Mouse (Mus musculus): ENCODE results near the gene Pla2g4d. TPM values are rescaled to one million over a fixed set of nuclear protein-coding genes. Genes with fewer than 3 reads are reported as not detected.

The Pla2g4d gene
- polyA plus RNA-seq, 1 experiment from 2014 or later, result not detected

DNA sequence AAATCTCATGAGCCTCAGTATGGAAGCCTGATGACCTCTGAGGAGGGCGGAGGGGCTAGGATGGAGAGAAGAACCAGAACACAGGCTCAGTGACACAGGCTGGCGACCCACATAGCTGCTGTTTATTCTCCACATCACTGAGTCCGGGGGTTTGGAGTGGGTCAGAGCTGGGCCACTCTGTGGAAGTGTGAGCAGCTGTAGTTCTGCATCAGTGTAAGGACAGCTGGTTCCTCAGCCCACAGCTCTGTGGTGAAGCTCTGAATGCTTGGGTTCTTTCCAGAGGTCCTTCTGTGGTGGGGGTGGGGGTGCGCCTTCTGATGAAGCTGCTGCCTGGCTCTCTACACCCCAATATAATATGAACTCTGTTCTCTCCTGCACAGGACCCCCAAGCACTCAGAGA is 10.9 kb upstream of the Pla2g4d start:
- H3K9me3 ChIP-seq (ENCODE audit: control insufficient read depth, low read length), result no peaks in the 10 kb centered on the region
- no peak for ATAC-seq (ENCODE audit: low read depth)
- no peak overlapping the region for H3K4me2 ChIP-seq (ENCODE audit: low read depth, low read length)
- WGBS, result 91% methylated on average over 4 of the region's 4 CpGs
- H3K4me3 ChIP-seq (ENCODE audit: low read depth, low read length), result no peak overlapping the region
- no peaks in the 10 kb centered on the region for H3K4me1 ChIP-seq (ENCODE audit: control insufficient read depth, insufficient read depth, low read length)
- no peaks in the 10 kb centered on the region for H3K27me3 ChIP-seq (ENCODE audit: control insufficient read depth, insufficient read depth, low read length)
- H3K36me3 ChIP-seq (ENCODE audit: control insufficient read depth, insufficient read depth, low read length), result no peaks in the 10 kb centered on the region
- H3K27ac ChIP-seq (ENCODE audit: low read depth, low read length), result no peak overlapping the region
- no peak overlapping the region for H3K9ac ChIP-seq (replicated peaks; ENCODE audit: low read depth, low read length)

DNA sequence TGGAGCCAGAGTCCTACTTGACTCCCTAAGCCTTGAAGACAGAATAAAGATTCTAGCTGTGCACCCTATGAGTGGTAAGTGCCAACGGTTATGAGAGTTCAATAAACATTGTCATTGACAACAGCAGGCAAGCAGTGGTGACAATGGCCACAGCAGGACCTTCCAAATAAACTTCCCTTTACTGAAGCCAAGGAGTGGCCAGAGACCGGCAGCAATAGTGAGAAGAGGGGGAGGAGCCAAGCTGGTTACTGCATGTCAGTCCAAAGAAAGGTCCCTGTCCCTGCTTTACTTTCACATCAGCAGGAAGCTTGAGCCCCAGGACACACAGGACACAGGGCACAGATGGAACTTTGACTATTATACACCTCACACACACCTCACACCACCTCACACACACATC is 7.2 kb upstream of the Pla2g4d start:
- Histone ChIP-seq H3K9me3 (ENCODE audit: control insufficient read depth, low read length) (no peaks in the 10 kb centered on the region), H3K4me3 (ENCODE audit: low read depth, low read length) (no peak overlapping the region), H3K9ac (replicated peaks; ENCODE audit: low read depth, low read length) (no peak overlapping the region), H3K36me3 (ENCODE audit: control insufficient read depth, insufficient read depth, low read length) (no peaks in the 10 kb centered on the region), H3K27ac (ENCODE audit: low read depth, low read length) (no peak overlapping the region), H3K4me2 (ENCODE audit: low read depth, low read length) (no peak overlapping the region), H3K27me3 (ENCODE audit: control insufficient read depth, insufficient read depth, low read length) (no peaks in the 10 kb centered on the region), H3K4me1 (ENCODE audit: control insufficient read depth, insufficient read depth, low read length) (no peaks in the 10 kb centered on the region)
- 3% methylated on average over 2 of the region's 2 CpGs for WGBS
- no peak for ATAC-seq (ENCODE audit: low read depth)

DNA sequence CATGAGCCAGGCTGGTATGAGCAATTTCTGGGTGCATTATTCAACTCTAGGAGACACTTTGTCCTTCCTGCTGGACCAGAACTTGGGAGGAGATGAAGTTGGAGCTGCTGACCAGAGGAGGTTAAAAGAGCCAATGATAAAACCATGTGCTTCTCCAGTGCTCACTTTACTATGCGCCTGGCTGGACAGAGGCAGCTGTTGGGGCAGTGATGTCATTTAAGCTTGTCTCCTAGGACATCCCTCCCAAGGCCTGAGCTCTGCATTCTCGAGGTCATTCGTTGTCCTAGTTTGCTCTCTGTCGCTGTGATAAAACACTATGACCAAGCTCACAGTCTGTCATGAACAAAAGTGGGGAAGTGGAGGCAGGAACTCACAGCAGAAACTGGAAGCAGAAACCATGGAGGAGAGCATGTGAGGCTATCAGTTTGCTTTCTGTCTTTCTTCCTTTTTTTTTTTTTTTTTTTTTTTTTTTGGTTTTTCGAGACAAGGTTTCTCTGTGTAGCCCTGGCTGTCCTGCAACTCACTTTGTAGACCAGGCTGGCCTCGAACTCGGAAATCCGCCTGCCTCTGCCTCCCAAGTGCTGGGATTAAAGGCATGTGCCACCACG is 2.6 kb upstream of the Pla2g4d start:
- Histone ChIP-seq H3K27me3 (ENCODE audit: control insufficient read depth, insufficient read depth, low read length) (no peaks in the 10 kb centered on the region), H3K27ac (ENCODE audit: low read depth, low read length) (no peak overlapping the region), H3K4me2 (ENCODE audit: low read depth, low read length) (no peak overlapping the region), H3K4me3 (ENCODE audit: low read depth, low read length) (no peak overlapping the region), H3K9me3 (ENCODE audit: control insufficient read depth, low read length) (no peaks in the 10 kb centered on the region), H3K36me3 (ENCODE audit: control insufficient read depth, insufficient read depth, low read length) (no peaks in the 10 kb centered on the region), H3K9ac (replicated peaks; ENCODE audit: low read depth, low read length) (no peak overlapping the region), H3K4me1 (ENCODE audit: control insufficient read depth, insufficient read depth, low read length) (no peaks in the 10 kb centered on the region)
- no peak for ATAC-seq (ENCODE audit: low read depth)
- 90% methylated on average over 8 of the region's 9 CpGs for WGBS

DNA sequence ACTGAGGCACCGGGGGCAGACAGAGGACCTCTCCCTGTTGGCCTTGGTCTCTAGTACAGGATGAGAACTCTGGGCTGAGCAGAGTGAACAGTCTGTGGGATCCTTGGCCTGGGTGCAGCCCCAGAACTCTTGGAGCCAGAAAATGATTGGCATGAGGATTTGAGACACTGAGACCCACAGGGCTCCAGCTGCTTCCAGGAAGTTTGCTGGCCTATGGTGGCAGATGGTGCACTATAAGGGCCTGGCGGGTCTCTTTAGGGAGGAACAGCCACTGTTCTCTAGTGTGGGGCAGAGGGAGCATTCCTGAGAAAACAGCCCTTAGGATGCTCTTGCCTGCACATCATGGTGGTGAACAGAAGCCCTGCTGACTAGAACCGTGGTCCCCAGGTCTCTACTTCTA is 596 bp downstream of the Pla2g4d start:
- Histone ChIP-seq H3K27me3 (ENCODE audit: control insufficient read depth, insufficient read depth, low read length) (no peaks in the 10 kb centered on the region), H3K4me1 (ENCODE audit: control insufficient read depth, insufficient read depth, low read length) (no peaks in the 10 kb centered on the region), H3K9ac (replicated peaks; ENCODE audit: low read depth, low read length) (no peak overlapping the region), H3K4me2 (ENCODE audit: low read depth, low read length) (no peak overlapping the region), H3K27ac (ENCODE audit: low read depth, low read length) (no peak overlapping the region), H3K36me3 (ENCODE audit: control insufficient read depth, insufficient read depth, low read length) (no peaks in the 10 kb centered on the region), H3K9me3 (ENCODE audit: control insufficient read depth, low read length) (no peaks in the 10 kb centered on the region), H3K4me3 (ENCODE audit: low read depth, low read length) (no peak overlapping the region)
- 92% methylated on average over 3 of the region's 3 CpGs for WGBS
- no peak for ATAC-seq (ENCODE audit: low read depth)

DNA sequence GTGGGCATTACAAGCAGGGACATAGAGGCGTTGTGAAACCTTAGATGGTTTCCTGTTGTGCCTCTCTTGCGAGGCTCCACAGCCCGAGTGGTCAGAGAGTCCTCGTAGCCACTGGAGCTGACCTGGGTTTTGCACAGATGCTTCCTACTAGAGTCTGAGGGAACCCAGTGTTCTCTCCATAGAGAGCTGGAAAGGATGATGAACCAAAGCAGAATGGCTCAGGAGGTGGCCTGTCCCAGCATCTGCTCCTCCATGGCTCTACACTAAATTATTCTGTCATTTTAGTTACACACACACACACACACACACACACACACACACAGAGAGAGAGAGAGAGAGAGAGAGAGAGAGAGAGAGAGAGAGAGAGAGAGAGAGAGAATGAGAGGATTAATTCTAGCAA is 3.4 kb downstream of the Pla2g4d start:
- H3K36me3 ChIP-seq (ENCODE audit: control insufficient read depth, insufficient read depth, low read length), result no peaks in the 10 kb centered on the region
- H3K4me2 ChIP-seq (ENCODE audit: low read depth, low read length), result no peak overlapping the region
- 88% methylated on average over 4 of the region's 4 CpGs for WGBS
- no peak for ATAC-seq (ENCODE audit: low read depth)
- no peaks in the 10 kb centered on the region for H3K4me1 ChIP-seq (ENCODE audit: control insufficient read depth, insufficient read depth, low read length)
- no peaks in the 10 kb centered on the region for H3K27me3 ChIP-seq (ENCODE audit: control insufficient read depth, insufficient read depth, low read length)
- H3K9me3 ChIP-seq (ENCODE audit: control insufficient read depth, low read length), result no peaks in the 10 kb centered on the region
- H3K27ac ChIP-seq (ENCODE audit: low read depth, low read length), result no peak overlapping the region
- no peak overlapping the region for H3K9ac ChIP-seq (replicated peaks; ENCODE audit: low read depth, low read length)
- H3K4me3 ChIP-seq (ENCODE audit: low read depth, low read length), result no peak overlapping the region

DNA sequence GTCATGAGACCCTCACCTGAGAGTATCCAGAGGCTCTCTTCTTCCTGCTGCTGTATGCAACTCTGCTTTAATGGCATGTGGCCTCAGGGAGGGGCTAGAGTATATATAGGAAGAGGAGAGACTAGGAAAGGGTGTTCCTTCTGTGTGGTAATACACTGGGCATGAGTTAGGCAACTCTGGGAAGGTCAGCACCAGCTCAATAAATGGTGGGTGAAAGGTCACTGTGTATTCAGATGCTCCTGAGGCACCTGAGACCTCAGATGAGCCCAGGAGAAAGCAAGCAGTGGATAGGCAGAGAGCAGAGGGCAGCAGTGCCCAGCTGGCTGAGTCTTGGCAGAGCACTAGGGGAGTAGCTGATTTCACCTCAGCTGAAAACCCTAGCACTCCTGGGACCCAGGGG is 4.3 kb downstream of the Pla2g4d start:
- Histone ChIP-seq H3K9me3 (ENCODE audit: control insufficient read depth, low read length) (no peaks in the 10 kb centered on the region), H3K27ac (ENCODE audit: low read depth, low read length) (no peak overlapping the region), H3K4me2 (ENCODE audit: low read depth, low read length) (no peak overlapping the region), H3K4me3 (ENCODE audit: low read depth, low read length) (no peak overlapping the region), H3K9ac (replicated peaks; ENCODE audit: low read depth, low read length) (no peak overlapping the region), H3K36me3 (ENCODE audit: control insufficient read depth, insufficient read depth, low read length) (no peaks in the 10 kb centered on the region), H3K27me3 (ENCODE audit: control insufficient read depth, insufficient read depth, low read length) (no peaks in the 10 kb centered on the region), H3K4me1 (ENCODE audit: control insufficient read depth, insufficient read depth, low read length) (no peaks in the 10 kb centered on the region)
- no peak for ATAC-seq (ENCODE audit: low read depth)

DNA sequence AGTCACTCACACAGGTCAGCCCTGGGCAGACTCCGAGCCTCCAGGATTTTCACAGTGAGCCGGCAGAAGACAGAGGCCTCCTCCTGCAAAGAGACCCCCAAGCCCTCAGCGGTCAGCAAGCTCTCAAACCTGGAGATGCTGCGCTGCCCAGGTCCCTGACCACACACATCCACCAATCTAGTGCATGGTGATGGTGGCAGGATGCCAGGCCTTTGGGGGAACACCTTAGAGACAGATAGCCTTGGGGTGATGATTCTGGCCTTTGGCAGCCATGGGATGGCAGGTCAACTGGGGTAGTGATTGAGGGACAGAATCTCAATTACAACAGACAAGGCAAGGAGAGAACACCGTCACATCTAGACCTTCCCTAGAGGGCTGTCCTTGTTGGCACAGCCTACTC is 4.9 kb downstream of the Pla2g4d start:
- H3K4me3 ChIP-seq (ENCODE audit: low read depth, low read length), result no peak overlapping the region

DNA sequence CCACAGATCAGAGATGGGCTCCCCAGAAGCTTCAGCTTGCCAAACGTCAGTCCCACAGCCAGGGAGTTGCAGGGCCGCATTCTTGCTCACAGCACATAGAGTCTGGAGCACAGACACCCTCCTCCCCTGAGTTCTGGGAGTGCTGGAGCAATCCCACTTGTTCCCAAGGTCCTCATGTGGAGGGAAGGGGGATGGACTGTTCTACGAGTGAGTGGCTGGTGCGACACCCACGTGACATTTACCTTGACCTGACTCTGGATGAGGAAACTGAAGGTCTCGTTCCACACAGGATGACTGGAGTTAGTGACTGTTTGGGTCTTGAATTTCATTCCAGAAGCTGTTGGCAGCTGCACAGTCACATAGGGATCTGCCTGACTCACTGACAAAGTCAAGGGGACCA is 5.4 kb downstream of the Pla2g4d start:
- Histone ChIP-seq H3K27me3 (ENCODE audit: control insufficient read depth, insufficient read depth, low read length) (no peaks in the 10 kb centered on the region), H3K4me2 (ENCODE audit: low read depth, low read length) (no peak overlapping the region), H3K4me1 (ENCODE audit: control insufficient read depth, insufficient read depth, low read length) (no peaks in the 10 kb centered on the region), H3K9ac (replicated peaks; ENCODE audit: low read depth, low read length) (no peak overlapping the region), H3K27ac (ENCODE audit: low read depth, low read length) (no peak overlapping the region), H3K4me3 (ENCODE audit: low read depth, low read length) (no peak overlapping the region), H3K9me3 (ENCODE audit: control insufficient read depth, low read length) (no peaks in the 10 kb centered on the region), H3K36me3 (ENCODE audit: control insufficient read depth, insufficient read depth, low read length) (no peaks in the 10 kb centered on the region)
- 68% methylated on average over 6 of the region's 6 CpGs for WGBS
- no peak for ATAC-seq (ENCODE audit: low read depth)

More for the DNA sequence above, 4.9 kb downstream of the Pla2g4d start:
- Histone ChIP-seq H3K4me2 (ENCODE audit: low read depth, low read length) (no peak overlapping the region), H3K36me3 (ENCODE audit: control insufficient read depth, insufficient read depth, low read length) (no peaks in the 10 kb centered on the region), H3K27me3 (ENCODE audit: control insufficient read depth, insufficient read depth, low read length) (no peaks in the 10 kb centered on the region), H3K4me1 (ENCODE audit: control insufficient read depth, insufficient read depth, low read length) (no peaks in the 10 kb centered on the region), H3K9ac (replicated peaks; ENCODE audit: low read depth, low read length) (no peak overlapping the region), H3K27ac (ENCODE audit: low read depth, low read length) (no peak overlapping the region), H3K9me3 (ENCODE audit: control insufficient read depth, low read length) (no peaks in the 10 kb centered on the region)
- ATAC-seq (ENCODE audit: low read depth), result no peak
- 77% methylated on average over 5 of the region's 5 CpGs for WGBS

DNA sequence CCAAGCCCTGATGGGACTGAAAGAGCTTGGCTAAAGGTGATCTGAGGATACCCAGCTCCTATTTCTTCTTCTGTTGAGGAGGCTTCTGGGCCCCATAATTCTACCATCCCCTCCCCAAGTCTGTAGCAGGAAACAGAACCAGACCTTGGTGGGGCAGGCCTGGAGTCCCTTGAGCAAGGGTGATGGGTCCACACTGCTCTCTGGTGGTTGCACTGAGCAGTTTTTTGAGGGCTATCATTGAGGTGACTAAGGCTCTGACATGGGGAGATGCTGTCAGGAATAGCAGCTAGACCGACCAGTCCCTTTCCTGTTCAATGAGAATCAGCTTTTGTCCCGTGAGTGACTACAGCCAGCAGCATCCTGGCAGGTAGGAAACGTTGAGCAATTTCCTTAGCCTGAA is 7.8 kb downstream of the Pla2g4d start:
- H3K4me1 ChIP-seq (ENCODE audit: control insufficient read depth, insufficient read depth, low read length), result no peaks in the 10 kb centered on the region

More for the DNA sequence above, 7.8 kb downstream of the Pla2g4d start:
- no peak overlapping the region for H3K4me2 ChIP-seq (ENCODE audit: low read depth, low read length)
- H3K27ac ChIP-seq (ENCODE audit: low read depth, low read length), result no peak overlapping the region
- H3K9me3 ChIP-seq (ENCODE audit: control insufficient read depth, low read length), result no peaks in the 10 kb centered on the region
- no peaks in the 10 kb centered on the region for H3K27me3 ChIP-seq (ENCODE audit: control insufficient read depth, insufficient read depth, low read length)
- no peak overlapping the region for H3K4me3 ChIP-seq (ENCODE audit: low read depth, low read length)
- H3K36me3 ChIP-seq (ENCODE audit: control insufficient read depth, insufficient read depth, low read length), result no peaks in the 10 kb centered on the region
- H3K9ac ChIP-seq (replicated peaks; ENCODE audit: low read depth, low read length), result no peak overlapping the region
- ATAC-seq (ENCODE audit: low read depth), result no peak
- WGBS, result 66% methylated on average over 3 of the region's 3 CpGs
